Mouse (Mus musculus): ENCODE results near the gene Rnf150. TPM values are rescaled to one million over a fixed set of nuclear protein-coding genes. Genes with fewer than 3 reads are reported as not detected.
A peak's percentile ranks its signal among the peaks of the same experiment; 100 is the strongest.

The Rnf150 gene
- polyA plus RNA-seq, 1 experiment, result 44.9 TPM

DNA sequence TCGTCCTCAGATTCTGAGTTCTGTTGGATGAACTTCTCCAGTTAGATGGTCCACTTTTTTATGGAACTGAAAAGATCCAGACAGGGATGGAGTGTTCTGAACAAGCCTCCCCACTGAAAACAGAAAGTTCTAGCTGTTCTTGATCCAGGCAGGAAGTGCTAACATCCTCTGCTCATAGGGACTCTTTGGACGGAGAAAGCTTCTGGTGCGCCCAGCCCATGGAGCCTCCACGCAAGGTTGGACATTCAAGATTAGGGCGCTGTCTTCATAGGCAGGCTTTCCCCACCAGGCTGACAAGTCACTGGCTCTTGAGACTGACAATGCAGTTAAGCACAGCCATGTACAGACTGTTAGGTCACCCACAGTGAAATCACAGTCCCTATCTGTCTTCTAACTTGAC, 172.0 kb downstream of the Rnf150 start:
- no peak overlapping the region for H3K4me3 ChIP-seq (ENCODE audit: insufficient read depth, low read length)
- H3K4me1 ChIP-seq (ENCODE audit: control insufficient read depth, insufficient read depth, low read length), result no peaks in the 10 kb centered on the region
- H3K27ac ChIP-seq (ENCODE audit: insufficient read depth, low read depth, low read length), result no peak overlapping the region
- TF ChIP-seq POLR2A (IDR thresholded peaks at IDR 0.05; ENCODE audit: borderline replicate concordance, low read depth, low read length) (no peak), CTCF (IDR thresholded peaks at IDR 0.05; ENCODE audit: low read depth, low read length) (no peak)

DNA sequence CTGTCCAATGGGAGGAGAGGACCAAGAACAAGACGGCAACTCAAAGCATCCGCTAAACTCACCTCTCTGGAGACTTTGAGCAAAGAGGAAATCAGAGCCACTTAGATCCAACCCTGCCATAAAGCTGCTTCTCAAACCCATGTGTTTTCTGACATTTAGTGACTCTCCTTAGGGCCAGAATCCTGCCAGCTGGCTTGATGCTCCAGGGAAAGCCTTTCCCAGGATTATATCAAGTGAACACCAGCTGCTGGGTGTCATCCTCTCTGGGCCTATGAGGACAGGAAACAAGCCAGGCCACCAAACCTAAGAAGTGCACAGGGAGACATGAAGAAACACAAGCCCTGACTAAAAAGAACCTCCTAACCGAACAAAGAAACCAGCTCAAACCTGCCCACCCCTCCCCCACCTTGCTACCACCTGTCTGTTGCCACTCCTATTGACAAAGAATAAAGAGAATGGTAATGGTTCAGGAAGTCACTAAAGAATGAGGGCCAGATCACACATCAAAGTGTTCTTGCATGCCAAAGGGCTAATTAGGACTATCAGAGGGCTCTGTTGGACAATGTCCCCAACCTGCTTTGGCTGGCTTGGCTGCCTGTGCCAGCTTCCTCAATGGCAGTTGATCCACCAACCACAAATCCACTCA, 173.5 kb downstream of the Rnf150 start:
- no peak for TF ChIP-seq CTCF (IDR thresholded peaks at IDR 0.05; ENCODE audit: low read depth, low read length)
- no peak for TF ChIP-seq POLR2A (IDR thresholded peaks at IDR 0.05; ENCODE audit: borderline replicate concordance, low read depth, low read length)
- Histone ChIP-seq H3K4me1 (ENCODE audit: control insufficient read depth, insufficient read depth, low read length) (no peaks in the 10 kb centered on the region), H3K4me3 (ENCODE audit: insufficient read depth, low read length) (no peak overlapping the region), H3K27ac (ENCODE audit: insufficient read depth, low read depth, low read length) (no peak overlapping the region)

DNA sequence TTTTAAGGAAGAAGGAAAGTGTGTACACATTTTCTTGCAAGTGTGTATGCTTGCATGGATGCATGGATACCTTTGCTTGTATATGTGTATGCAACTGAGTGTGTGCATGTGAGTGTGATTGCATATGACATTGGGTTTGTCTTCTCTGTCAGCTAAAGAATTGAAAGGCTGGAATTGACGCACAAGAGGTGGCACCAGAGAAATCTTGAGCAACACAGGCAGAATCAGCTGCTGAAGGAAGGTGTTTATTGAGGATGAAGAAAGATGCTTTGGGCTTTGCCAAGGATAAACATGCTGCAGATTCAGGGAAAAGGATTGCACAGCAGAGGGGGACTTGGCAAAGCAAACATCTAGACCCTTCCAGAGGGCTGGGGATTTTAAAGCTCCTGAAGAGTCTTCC, 174.2 kb downstream of the Rnf150 start:
- no peak overlapping the region for H3K27ac ChIP-seq (ENCODE audit: insufficient read depth, low read depth, low read length)
- TF ChIP-seq POLR2A (IDR thresholded peaks at IDR 0.05; ENCODE audit: borderline replicate concordance, low read depth, low read length) (no peak), CTCF (IDR thresholded peaks at IDR 0.05; ENCODE audit: low read depth, low read length) (no peak)
- no peak overlapping the region for H3K4me3 ChIP-seq (ENCODE audit: insufficient read depth, low read length)
- no peaks in the 10 kb centered on the region for H3K4me1 ChIP-seq (ENCODE audit: control insufficient read depth, insufficient read depth, low read length)

DNA sequence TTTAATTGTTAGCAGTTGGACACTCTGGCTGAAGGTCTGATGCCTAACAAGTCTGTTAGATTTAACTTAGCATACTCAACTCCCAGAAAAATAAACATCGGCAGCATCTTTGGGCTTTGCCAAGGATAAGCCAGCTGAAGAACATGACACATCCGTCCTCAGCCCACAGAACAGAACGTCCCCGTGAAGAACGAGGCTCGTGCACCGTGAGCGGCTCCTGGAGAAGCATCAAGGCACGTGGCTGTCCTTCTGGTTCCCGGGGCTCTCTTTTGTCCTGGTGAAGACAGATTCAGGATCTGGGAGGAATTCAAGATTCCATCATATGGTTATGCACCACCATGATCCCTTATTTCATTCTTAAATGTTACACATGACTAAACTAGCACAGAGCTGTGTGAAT, 175.4 kb downstream of the Rnf150 start:
- Histone ChIP-seq H3K4me3 (ENCODE audit: insufficient read depth, low read length) (no peak overlapping the region), H3K4me1 (ENCODE audit: control insufficient read depth, insufficient read depth, low read length) (no peaks in the 10 kb centered on the region; the same call in 1 of the 2 replicates), H3K27ac (ENCODE audit: insufficient read depth, low read depth, low read length) (no peak overlapping the region)
- TF ChIP-seq POLR2A (IDR thresholded peaks at IDR 0.05; ENCODE audit: borderline replicate concordance, low read depth, low read length), result no peak
- TF ChIP-seq CTCF (IDR thresholded peaks at IDR 0.05; ENCODE audit: low read depth, low read length), result no peak

DNA sequence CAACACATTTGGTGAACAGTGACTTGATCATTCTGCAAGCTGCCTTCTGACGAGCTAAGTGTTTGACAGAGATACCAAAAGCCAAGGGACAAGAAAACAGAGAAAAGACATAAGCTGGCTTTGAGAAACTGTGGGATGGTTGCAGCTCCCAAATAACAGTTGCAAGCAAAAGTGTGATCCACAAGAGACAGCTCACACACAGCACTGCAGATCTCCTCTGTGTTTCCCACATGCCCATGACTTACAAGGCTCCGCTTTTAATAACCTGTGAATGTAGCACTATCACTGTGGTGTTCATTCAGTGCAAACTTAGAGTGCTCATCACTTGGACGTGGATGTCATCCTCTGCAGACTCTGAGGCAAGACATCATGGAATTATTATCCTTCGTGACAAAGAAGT, 178.3 kb downstream of the Rnf150 start:
- Histone ChIP-seq H3K4me1 (ENCODE audit: control insufficient read depth, insufficient read depth, low read length) (no peaks in the 10 kb centered on the region; the same call in 1 of the 2 replicates), H3K4me3 (ENCODE audit: insufficient read depth, low read length) (no peak overlapping the region), H3K27ac (ENCODE audit: insufficient read depth, low read depth, low read length) (no peak overlapping the region)
- TF ChIP-seq POLR2A (IDR thresholded peaks at IDR 0.05; ENCODE audit: borderline replicate concordance, low read depth, low read length) (no peak), CTCF (IDR thresholded peaks at IDR 0.05; ENCODE audit: low read depth, low read length) (no peak)

DNA sequence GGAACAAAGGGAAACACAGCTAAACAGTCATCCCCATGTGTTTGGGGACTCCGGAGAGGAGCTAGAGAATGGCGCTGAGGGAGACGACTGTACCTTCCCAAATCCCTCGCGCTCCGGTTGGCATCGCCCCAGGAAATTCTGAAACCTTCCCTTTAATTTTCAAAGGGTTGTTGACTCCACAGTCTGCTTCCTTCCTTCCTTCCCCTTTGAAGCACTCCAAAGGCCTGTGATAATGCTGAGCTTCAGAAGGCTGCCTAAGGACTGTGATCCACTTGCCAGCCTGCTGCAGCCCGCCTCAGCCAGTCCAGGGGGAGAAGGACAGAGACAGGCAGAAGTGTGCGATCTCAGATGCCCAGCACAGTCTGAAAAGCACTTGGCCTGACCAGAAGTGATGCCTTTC, 183.8 kb downstream of the Rnf150 start:
- no peak for TF ChIP-seq CTCF (IDR thresholded peaks at IDR 0.05; ENCODE audit: low read depth, low read length)
- TF ChIP-seq POLR2A (IDR thresholded peaks at IDR 0.05; ENCODE audit: borderline replicate concordance, low read depth, low read length), result no peak
- Histone ChIP-seq H3K4me3 (ENCODE audit: insufficient read depth, low read length) (no peak overlapping the region), H3K27ac (ENCODE audit: insufficient read depth, low read depth, low read length) (peak overlapping the region; percentile 31), H3K4me1 (ENCODE audit: control insufficient read depth, insufficient read depth, low read length) (peaks cover 22% of the 10 kb centered on the region)

DNA sequence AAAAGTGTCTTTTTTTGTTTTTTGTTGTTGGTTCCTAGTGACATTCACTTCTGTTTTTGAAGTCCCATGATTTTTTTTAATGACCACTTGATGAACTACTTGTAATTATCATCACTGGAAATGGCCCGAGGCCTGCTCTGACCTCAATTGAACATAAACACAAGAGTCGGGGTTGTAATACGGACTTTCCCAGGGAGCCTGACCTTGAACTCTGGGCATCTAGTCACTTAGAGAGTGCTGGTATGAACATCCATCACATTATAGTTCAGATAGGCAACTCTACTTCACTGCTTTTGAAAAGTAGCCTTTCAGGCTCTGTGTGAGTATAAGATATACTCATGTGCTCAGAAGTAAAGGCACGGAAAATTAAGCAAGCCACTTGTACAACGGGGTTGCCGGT, 185.4 kb downstream of the Rnf150 start:
- Histone ChIP-seq H3K4me3 (ENCODE audit: insufficient read depth, low read length) (no peak overlapping the region), H3K27ac (ENCODE audit: insufficient read depth, low read depth, low read length) (no peak overlapping the region), H3K4me1 (ENCODE audit: control insufficient read depth, insufficient read depth, low read length) (peaks cover 23% of the 10 kb centered on the region)
- TF ChIP-seq POLR2A (IDR thresholded peaks at IDR 0.05; ENCODE audit: borderline replicate concordance, low read depth, low read length) (no peak), CTCF (IDR thresholded peaks at IDR 0.05; ENCODE audit: low read depth, low read length) (no peak)

DNA sequence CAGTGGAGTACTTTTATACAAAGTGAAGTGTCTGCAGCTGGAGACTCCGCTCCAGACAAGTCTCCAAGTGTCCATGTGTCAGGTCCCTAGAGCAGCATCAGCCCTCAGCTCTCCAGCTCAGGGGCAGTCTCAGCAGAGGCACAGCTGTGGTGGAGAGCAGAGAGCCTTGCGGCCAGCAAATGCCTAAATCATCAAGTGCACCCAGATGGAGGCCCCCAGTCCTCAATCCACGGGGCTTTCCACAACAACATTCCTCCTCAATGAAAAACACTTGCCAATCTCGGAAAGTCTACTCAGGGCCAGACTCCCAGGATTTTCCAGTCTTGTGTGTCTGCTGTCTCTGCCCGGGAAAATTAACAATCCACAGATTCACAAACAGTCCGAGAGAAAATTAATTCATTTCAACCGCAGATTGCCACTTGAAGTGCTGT, 186.0 kb downstream of the Rnf150 start:
- H3K27ac ChIP-seq (ENCODE audit: insufficient read depth, low read depth, low read length), result no peak overlapping the region
- H3K4me3 ChIP-seq (ENCODE audit: insufficient read depth, low read length), result no peak overlapping the region
- H3K4me1 ChIP-seq (ENCODE audit: control insufficient read depth, insufficient read depth, low read length), result peaks cover 28% of the 10 kb centered on the region
- no peak for TF ChIP-seq POLR2A (IDR thresholded peaks at IDR 0.05; ENCODE audit: borderline replicate concordance, low read depth, low read length)
- no peak for TF ChIP-seq CTCF (IDR thresholded peaks at IDR 0.05; ENCODE audit: low read depth, low read length)

DNA sequence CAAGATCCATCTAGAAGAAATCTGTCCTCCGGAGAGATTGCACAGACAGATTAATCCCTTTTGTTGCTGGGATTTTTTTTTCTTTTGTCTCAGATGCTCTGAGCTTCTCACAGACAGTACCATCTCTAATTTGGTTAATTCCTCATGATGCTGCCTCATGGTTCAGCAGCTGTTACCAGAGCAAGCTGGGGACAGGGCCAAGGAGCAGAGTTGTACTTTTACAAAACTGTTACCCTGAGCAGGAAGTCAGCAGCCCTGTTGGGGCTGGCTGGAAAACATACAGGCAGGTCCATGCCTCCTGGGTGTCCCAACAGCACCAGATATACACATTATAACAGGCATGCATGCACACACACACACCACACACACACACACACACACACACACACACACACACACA, 186.5 kb downstream of the Rnf150 start:
- Histone ChIP-seq H3K27ac (ENCODE audit: insufficient read depth, low read depth, low read length) (no peak overlapping the region), H3K4me3 (ENCODE audit: insufficient read depth, low read length) (no peak overlapping the region), H3K4me1 (ENCODE audit: control insufficient read depth, insufficient read depth, low read length) (peaks cover 31% of the 10 kb centered on the region)

DNA sequence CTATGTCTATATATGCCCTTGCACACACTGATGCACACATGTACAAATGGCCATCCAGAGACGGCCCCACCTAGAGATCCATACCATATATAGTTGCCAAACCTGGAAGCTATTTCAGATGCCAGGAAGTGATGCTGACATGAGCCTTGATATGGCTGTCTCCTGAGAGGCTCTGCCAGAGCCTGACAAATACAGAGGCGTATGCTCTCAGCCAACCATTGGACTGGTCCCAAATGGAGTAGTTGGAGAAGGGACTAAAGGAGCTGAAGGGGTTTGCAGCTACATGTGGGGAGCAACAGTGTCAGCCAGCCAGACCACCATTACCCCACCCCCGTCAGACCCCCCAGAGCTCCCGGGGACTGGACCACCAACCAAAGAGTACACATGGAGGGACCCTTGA, 189.7 kb downstream of the Rnf150 start:
- no peak for TF ChIP-seq CTCF (IDR thresholded peaks at IDR 0.05; ENCODE audit: low read depth, low read length)
- H3K4me1 ChIP-seq (ENCODE audit: control insufficient read depth, insufficient read depth, low read length), result peaks cover 35% of the 10 kb centered on the region
- no peak overlapping the region for H3K4me3 ChIP-seq (ENCODE audit: insufficient read depth, low read length)
- H3K27ac ChIP-seq (ENCODE audit: insufficient read depth, low read depth, low read length), result no peak overlapping the region

More for the DNA sequence above, 186.5 kb downstream of the Rnf150 start:
- TF ChIP-seq POLR2A (IDR thresholded peaks at IDR 0.05; ENCODE audit: borderline replicate concordance, low read depth, low read length) (no peak), CTCF (IDR thresholded peaks at IDR 0.05; ENCODE audit: low read depth, low read length) (no peak)
